Mouse (Mus musculus): ENCODE data around the gene Ogt.

DNA sequence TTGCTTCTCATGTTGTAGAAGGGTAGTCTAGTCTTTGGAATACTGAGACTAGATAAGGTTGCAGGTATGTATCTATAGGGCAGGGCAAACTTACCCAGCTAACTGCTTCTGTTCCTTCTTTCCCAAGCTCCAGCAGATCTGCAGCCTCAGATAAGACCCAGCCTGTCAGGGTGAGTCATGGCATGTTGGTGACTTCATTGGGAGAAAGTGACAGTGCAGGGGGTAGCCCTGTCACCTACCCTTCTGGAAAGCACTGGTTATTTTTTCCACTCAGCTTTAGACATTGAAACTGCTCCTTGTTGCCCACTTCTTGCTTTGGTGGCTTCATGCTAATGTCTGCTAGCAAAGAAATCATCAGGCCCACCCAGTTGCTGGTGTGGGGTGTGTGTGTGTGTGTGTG is 90.2 kb downstream of the Ogt start:
- TF ChIP-seq CTCF (IDR thresholded peaks at IDR 0.05; ENCODE audit: extremely low read depth, insufficient read length, insufficient replicate concordance, low read depth, low read length) (no peak), POLR2A (IDR thresholded peaks at IDR 0.05; ENCODE audit: low read depth, low read length) (no peak)
